Mouse (Mus musculus) kidney, embryonic 15.5 days (tissue): ENCODE data around the gene C8a. TPM values are rescaled to one million over a fixed set of nuclear protein-coding genes. Genes with fewer than 3 reads are reported as not detected.

Experiments
- ATAC-seq: fragments of 200-750 bp; cut with Nextera tagmentation; replicated peaks from 2 replicates; pipeline ENCODE4 v1.8.0; 2017; ENCODE audit warnings: moderate TSS enrichment; ENCODE audit not compliant: low FRiP score
- H3K27ac ChIP-seq: fragments of 300-500 bp; sonication (generic); 2 replicates; pipeline ENCODE4 v1.5.1; 2015; ENCODE audit warnings: mild to moderate bottlenecking, inconsistent platforms
- H3K27me3 ChIP-seq: fragments of 300-500 bp; sonication (generic); 2 replicates; pipeline ENCODE4 v1.6.1; 2015; ENCODE audit warnings: inconsistent platforms
- H3K36me3 ChIP-seq: fragments of 300-500 bp; sonication (generic); 2 replicates; pipeline ENCODE4 v1.6.1; 2015; ENCODE audit warnings: inconsistent platforms
- H3K4me1 ChIP-seq: fragments of 300-500 bp; sonication (generic); 2 replicates; pipeline ENCODE4 v1.6.1; 2015; ENCODE audit warnings: inconsistent platforms
- H3K4me2 ChIP-seq: fragments of 300-500 bp; sonication (generic); 2 replicates; pipeline ENCODE4 v1.6.1; 2015; ENCODE audit warnings: moderate library complexity, mild to moderate bottlenecking, inconsistent platforms
- H3K4me3 ChIP-seq: fragments of 300-500 bp; sonication (generic); replicated peaks from 2 replicates; pipeline ENCODE4 v1.5.1; 2015; ENCODE audit warnings: mild to moderate bottlenecking, inconsistent platforms
- H3K9ac ChIP-seq: fragments of 300-500 bp; sonication (generic); 2 replicates; pipeline ENCODE4 v1.6.1; 2015; ENCODE audit warnings: mild to moderate bottlenecking, inconsistent platforms
- H3K9me3 ChIP-seq: fragments of 300-500 bp; sonication (generic); replicated peaks from 2 replicates; pipeline ENCODE4 v1.6.1; 2016; ENCODE audit warnings: inconsistent platforms
- WGBS: fragments of 180-500 bp; shearing (Covaris S2); methylation state at CpG from one replicate; pipeline ENCODE4 v1.1.7; 2015; ENCODE audit warnings: mixed read lengths; 5-methylcytosine and 5-hydroxymethylcytosine counted together
- polyA plus RNA-seq: library from polyadenylated mRNA; unstranded; fragments of >200 nt; fragmentation: Nextera tagmentation; extraction: Ambion mirVana; gene quantifications from 2 replicates; pipeline ENCODE4 v1.2.1, GENCODE M21; 2015

C8a gene
- polyA plus RNA-seq, 1 experiment from 2014 or later = 0.19 TPM

GRCm38 (mm10) chr4:104888499-104889262, 12.5 kb upstream of the C8a start:
- H3K9ac ChIP-seq = no peak overlapping the region
- ATAC-seq = 0 out of 2 replicates have a peak, but pooled peaks have one; percentile 36
- no peak overlapping the region for H3K4me3 ChIP-seq
- H3K27ac ChIP-seq = no peak overlapping the region
- no peaks in the 10 kb centered on the region for H3K36me3 ChIP-seq
- H3K4me1 ChIP-seq = peaks cover 16% of the 10 kb centered on the region
- H3K4me2 ChIP-seq = no peak overlapping the region
- H3K27me3 ChIP-seq = no peaks in the 10 kb centered on the region
- WGBS = 68% methylated on average over 9 of the region's 9 CpGs
- no peaks in the 10 kb centered on the region for H3K9me3 ChIP-seq

DNA sequence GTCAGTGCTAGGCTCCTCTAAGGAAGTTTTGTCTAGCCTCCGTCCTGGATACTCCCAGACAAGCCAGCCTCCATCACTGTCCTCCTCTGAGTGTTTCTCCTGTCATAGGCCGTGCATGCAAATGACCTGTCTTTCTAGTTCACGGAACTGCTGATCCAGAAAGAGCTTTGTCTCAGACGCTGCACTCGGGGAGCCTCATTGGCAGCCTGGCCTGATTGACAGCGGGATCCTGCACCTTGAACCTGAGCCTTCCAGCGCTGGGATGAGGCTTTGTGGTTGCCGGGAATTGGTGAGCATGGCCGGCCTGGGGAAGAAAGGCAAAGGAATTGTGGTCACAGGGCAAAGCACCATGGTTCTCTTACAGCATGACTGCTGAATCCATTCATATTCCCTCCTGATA, 11.3 kb upstream of the C8a start:
- ATAC-seq = no peak
- no peak overlapping the region for H3K4me2 ChIP-seq
- H3K27ac ChIP-seq = no peak overlapping the region
- WGBS = 52% methylated on average over 9 of the region's 9 CpGs
- peaks cover 14% of the 10 kb centered on the region for H3K4me1 ChIP-seq
- no peaks in the 10 kb centered on the region for H3K27me3 ChIP-seq
- no peak overlapping the region for H3K9ac ChIP-seq
- no peaks in the 10 kb centered on the region for H3K9me3 ChIP-seq
- no peak overlapping the region for H3K4me3 ChIP-seq
- H3K36me3 ChIP-seq = no peaks in the 10 kb centered on the region

GRCm38 (mm10) chr4:104875832-104876231, 366 bp downstream of the C8a start:
- no peak for ATAC-seq
- H3K4me2 ChIP-seq = no peak overlapping the region
- H3K27me3 ChIP-seq = no peaks in the 10 kb centered on the region
- H3K9ac ChIP-seq = no peak overlapping the region
- no peak overlapping the region for H3K4me3 ChIP-seq
- no peaks in the 10 kb centered on the region for H3K36me3 ChIP-seq
- no peaks in the 10 kb centered on the region for H3K4me1 ChIP-seq
- H3K9me3 ChIP-seq = no peaks in the 10 kb centered on the region
- no peak overlapping the region for H3K27ac ChIP-seq
- 69% methylated on average over 4 of the region's 4 CpGs for WGBS

DNA sequence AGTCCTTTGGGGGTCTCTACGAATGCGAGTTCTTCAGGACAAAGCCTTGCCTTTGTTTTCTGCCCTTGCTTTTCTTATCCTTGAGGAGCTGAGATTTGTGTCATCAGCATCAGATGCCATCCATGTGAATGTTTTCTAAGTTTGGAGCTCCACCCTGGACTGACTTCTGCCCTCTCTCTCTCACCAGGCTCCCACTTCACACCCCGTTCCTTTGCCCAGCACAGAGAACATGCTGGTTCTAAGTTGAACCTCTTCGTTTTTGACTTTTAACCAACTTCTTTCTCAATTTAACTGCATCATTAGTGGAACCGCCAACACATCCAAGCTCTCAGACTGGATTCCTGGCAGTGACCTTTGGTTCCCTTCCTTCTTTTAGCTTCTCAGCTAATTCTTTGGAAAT, 6.0 kb downstream of the C8a start:
- no peak for ATAC-seq
- H3K27ac ChIP-seq = no peak overlapping the region

GRCm38 (mm10) chr4:104869581-104869980, 6.6 kb downstream of the C8a start:
- no peak overlapping the region for H3K4me3 ChIP-seq
- H3K9me3 ChIP-seq = no peaks in the 10 kb centered on the region
- no peak overlapping the region for H3K27ac ChIP-seq
- H3K9ac ChIP-seq = no peak overlapping the region
- no peak overlapping the region for H3K4me2 ChIP-seq
- no peak for ATAC-seq
- H3K4me1 ChIP-seq = no peaks in the 10 kb centered on the region
- H3K27me3 ChIP-seq = no peaks in the 10 kb centered on the region
- no peaks in the 10 kb centered on the region for H3K36me3 ChIP-seq

More for the DNA sequence above, 6.0 kb downstream of the C8a start:
- H3K9ac ChIP-seq = no peak overlapping the region
- 95% methylated on average over 5 of the region's 5 CpGs for WGBS
- H3K4me2 ChIP-seq = no peak overlapping the region
- H3K36me3 ChIP-seq = no peaks in the 10 kb centered on the region
- H3K4me1 ChIP-seq = no peaks in the 10 kb centered on the region
- H3K4me3 ChIP-seq = no peak overlapping the region
- no peaks in the 10 kb centered on the region for H3K27me3 ChIP-seq
- H3K9me3 ChIP-seq = no peaks in the 10 kb centered on the region

GRCm38 (mm10) chr4:104864397-104864796, 11.8 kb downstream of the C8a start:
- Histone ChIP-seq H3K9ac (no peak overlapping the region), H3K4me2 (no peak overlapping the region), H3K9me3 (no peaks in the 10 kb centered on the region), H3K4me1 (no peaks in the 10 kb centered on the region), H3K27ac (no peak overlapping the region), H3K27me3 (no peaks in the 10 kb centered on the region), H3K4me3 (no peak overlapping the region), H3K36me3 (no peaks in the 10 kb centered on the region)
- WGBS = 91% methylated on average over 1 of the region's 1 CpGs
- ATAC-seq = no peak

DNA sequence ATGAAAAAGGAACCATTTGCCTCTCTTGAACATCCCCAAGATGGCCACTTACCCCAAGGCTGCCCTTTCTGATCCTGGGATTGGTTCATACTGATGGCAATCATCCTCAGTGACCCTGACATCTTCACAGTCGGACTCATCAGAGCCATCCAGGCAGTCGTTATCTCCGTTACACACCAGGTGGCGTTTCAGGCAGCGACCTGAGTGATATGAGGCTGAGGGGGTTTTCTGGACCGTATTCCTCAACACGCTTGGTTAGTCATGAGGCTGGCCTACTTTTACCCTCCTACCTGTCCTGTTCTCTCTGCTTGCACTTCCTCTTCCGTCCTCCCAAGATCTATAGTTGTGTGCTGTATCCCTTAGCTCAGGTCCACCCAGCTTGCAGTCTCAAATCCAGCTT, 15.0 kb downstream of the C8a start:
- Histone ChIP-seq H3K36me3 (no peaks in the 10 kb centered on the region), H3K4me2 (no peak overlapping the region), H3K9me3 (no peaks in the 10 kb centered on the region), H3K27ac (no peak overlapping the region), H3K4me3 (no peak overlapping the region), H3K4me1 (no peaks in the 10 kb centered on the region), H3K9ac (no peak overlapping the region), H3K27me3 (no peaks in the 10 kb centered on the region)
- no peak for ATAC-seq
- WGBS = 70% methylated on average over 8 of the region's 8 CpGs

DNA sequence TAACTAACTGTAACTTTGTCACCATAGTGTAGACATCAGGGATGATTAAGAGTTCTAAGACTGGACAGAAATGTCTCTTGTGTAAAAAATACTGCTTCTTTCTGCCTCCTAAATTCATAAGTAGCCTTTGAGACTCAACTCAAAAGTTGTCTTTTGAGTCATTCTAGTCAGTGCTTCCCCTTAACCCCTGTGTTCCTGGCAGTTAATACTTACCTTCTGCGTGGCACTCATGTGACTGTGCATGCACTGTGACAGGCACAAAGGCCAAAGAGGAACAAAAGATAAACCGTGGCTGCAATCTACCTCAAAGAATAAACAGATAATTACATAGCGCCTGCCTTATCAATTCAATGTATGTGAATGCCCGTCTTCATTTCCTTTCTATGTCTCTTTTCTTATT, 18.4 kb downstream of the C8a start:
- H3K27ac ChIP-seq = no peak overlapping the region
- no peak overlapping the region for H3K9ac ChIP-seq
- H3K36me3 ChIP-seq = no peaks in the 10 kb centered on the region
- 86% methylated on average over 4 of the region's 4 CpGs for WGBS
- no peaks in the 10 kb centered on the region for H3K27me3 ChIP-seq
- no peak overlapping the region for H3K4me2 ChIP-seq
- no peak for ATAC-seq
- H3K4me3 ChIP-seq = no peak overlapping the region
- no peaks in the 10 kb centered on the region for H3K9me3 ChIP-seq
- H3K4me1 ChIP-seq = no peaks in the 10 kb centered on the region

DNA sequence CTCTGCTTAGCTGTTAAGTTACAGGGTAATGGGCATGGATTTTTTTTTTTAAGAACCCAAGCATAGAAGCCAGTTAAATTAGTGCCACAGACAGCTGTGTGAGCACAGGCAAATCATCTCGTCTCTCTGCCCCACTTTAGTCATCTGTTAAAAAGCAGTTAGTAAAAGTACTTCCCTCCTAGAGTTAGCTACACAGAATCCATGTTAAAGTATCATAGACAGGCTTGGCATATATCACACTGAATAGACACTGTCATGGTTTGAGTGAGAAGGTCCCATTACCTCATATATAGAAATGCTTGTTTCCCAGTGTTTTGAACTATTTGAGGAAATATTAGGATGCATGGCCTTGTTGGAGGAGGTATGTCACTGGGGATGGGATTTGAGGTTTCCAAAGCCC, 19.2 kb downstream of the C8a start, which contains the start of gene Gm17662:
TSS of gene Gm17662 (plus strand) at position 301 of the 400 bp plus-strand sequence.
- no peak within 1 kb of the TSS for H3K27ac ChIP-seq
- WGBS = 66% methylated on average over 1 of the region's 1 CpGs
- no peak within 1 kb of the TSS for H3K9ac ChIP-seq
- ATAC-seq = no peak
- H3K27me3 ChIP-seq = no peaks in the 10 kb centered on the region
- H3K4me3 ChIP-seq = no peak within 1 kb of the TSS
- H3K4me1 ChIP-seq = no peaks in the 10 kb centered on the region
- no peaks in the 10 kb centered on the region for H3K9me3 ChIP-seq
- H3K36me3 ChIP-seq = no peaks in the 10 kb centered on the region
- no peak within 1 kb of the TSS for H3K4me2 ChIP-seq

DNA sequence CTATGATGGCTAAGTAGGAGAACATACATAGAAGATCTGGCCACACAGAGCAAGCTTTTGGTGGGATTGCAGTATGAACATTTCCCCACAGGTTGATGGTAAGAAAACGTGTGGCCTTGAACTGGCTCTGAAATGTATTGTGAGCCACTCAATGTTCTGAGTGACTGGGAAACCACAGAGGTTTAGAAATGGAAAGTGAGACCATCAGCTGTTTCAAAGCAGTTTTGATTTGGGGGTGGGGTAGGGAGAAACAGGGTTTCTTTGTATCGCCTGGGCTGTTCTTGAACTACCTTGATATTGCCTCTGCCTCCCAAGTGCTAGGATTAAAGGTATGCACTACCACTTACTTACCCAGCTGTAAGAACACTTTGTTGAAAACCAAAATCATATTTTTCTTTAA, 21.0 kb downstream of the C8a start:
- no peak for ATAC-seq
- H3K4me2 ChIP-seq = no peak overlapping the region
- no peaks in the 10 kb centered on the region for H3K4me1 ChIP-seq
- no peaks in the 10 kb centered on the region for H3K36me3 ChIP-seq
- H3K4me3 ChIP-seq = no peak overlapping the region
- H3K9me3 ChIP-seq = no peaks in the 10 kb centered on the region
- 85% methylated on average over 2 of the region's 2 CpGs for WGBS
- H3K9ac ChIP-seq = no peak overlapping the region
- H3K27me3 ChIP-seq = no peaks in the 10 kb centered on the region
- no peak overlapping the region for H3K27ac ChIP-seq

DNA sequence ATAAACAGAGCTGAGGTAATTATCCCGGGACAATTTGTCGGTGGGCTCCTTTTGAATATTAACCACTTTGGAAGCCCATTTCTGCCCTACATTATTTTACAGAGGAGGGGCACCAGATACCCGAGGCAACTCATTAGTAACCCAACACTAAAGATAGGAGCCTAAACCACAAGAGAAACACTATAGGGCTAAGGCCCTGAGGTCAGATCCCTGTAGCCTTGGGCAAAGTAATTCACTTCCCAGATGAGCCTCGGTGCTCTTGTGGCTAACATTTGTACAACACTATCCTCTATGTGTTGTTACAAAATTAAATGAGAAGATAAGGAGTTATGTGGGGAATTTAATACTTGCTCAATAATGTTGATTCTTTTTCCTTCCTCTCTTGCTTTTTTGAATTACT, 32.7 kb downstream of the C8a start:
- Histone ChIP-seq H3K27me3 (no peaks in the 10 kb centered on the region), H3K4me1 (no peaks in the 10 kb centered on the region), H3K36me3 (no peaks in the 10 kb centered on the region), H3K9me3 (no peaks in the 10 kb centered on the region), H3K4me2 (no peak overlapping the region), H3K27ac (no peak overlapping the region), H3K4me3 (no peak overlapping the region), H3K9ac (no peak overlapping the region)
- ATAC-seq = no peak
- 59% methylated on average over 4 of the region's 4 CpGs for WGBS

DNA sequence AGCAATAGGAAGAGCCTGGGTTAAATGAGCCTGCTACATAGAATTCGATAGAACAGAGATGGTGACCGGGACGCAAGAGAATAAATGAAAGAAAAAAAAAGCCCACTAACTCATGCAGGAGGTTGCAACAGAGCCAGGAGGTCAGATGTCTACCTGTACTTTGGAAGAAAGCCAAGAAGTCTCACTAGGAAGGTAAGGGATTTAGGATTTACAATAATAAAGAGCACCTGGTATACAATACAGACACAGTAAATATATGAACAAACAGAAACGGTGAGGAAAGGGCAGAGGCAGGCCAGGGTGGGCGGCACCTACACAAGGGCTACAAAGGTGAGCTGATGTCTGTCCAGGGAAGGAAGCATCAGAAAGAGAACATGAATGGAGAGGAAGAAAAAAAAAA, 34.0 kb downstream of the C8a start:
- no peaks in the 10 kb centered on the region for H3K27me3 ChIP-seq
- no peaks in the 10 kb centered on the region for H3K9me3 ChIP-seq
- H3K9ac ChIP-seq = no peak overlapping the region
- H3K27ac ChIP-seq = no peak overlapping the region
- H3K4me3 ChIP-seq = no peak overlapping the region
- WGBS = 84% methylated on average over 5 of the region's 5 CpGs
- H3K36me3 ChIP-seq = no peaks in the 10 kb centered on the region
- no peak overlapping the region for H3K4me2 ChIP-seq
- no peaks in the 10 kb centered on the region for H3K4me1 ChIP-seq
- ATAC-seq = no peak

GRCm38 (mm10) chr4:104838342-104838741, 37.9 kb downstream of the C8a start:
- H3K9ac ChIP-seq = no peak overlapping the region
- no peaks in the 10 kb centered on the region for H3K9me3 ChIP-seq
- no peaks in the 10 kb centered on the region for H3K27me3 ChIP-seq
- ATAC-seq = no peak
- 88% methylated on average over 2 of the region's 2 CpGs for WGBS
- no peaks in the 10 kb centered on the region for H3K4me1 ChIP-seq
- H3K4me2 ChIP-seq = no peak overlapping the region
- H3K4me3 ChIP-seq = no peak overlapping the region
- no peaks in the 10 kb centered on the region for H3K36me3 ChIP-seq
- no peak overlapping the region for H3K27ac ChIP-seq
